Mouse (Mus musculus) hindbrain, embryonic 10.5 days (tissue): ENCODE measurements around the gene Setd5. TPM values are rescaled to one million over a fixed set of nuclear protein-coding genes. Genes with fewer than 3 reads are reported as not detected.
A peak's percentile ranks its signal among the peaks of the same experiment; 100 is the strongest.

Experiments used
- DNase-seq: peaks from one replicate; pipeline ENCODE4 v3.0.0-alpha.2; 2017; ENCODE audit warnings: low spot score
- H3K27ac ChIP-seq: fragments of 300-500 bp; sonication (generic); 2 replicates; pipeline ENCODE4 v1.5.1; 2016; ENCODE audit warnings: mild to moderate bottlenecking, moderate library complexity
- H3K27me3 ChIP-seq: fragments of 300-500 bp; sonication (generic); 2 replicates; pipeline ENCODE4 v1.6.1; 2016; ENCODE audit warnings: mild to moderate bottlenecking; ENCODE audit not compliant: poor library complexity, insufficient read depth, severe bottlenecking
- H3K36me3 ChIP-seq: fragments of 300-500 bp; sonication (generic); 2 replicates; pipeline ENCODE4 v1.6.1; 2016; ENCODE audit warnings: mild to moderate bottlenecking, moderate library complexity
- H3K4me1 ChIP-seq: fragments of 300-500 bp; sonication (generic); replicated peaks from 2 replicates; pipeline ENCODE4 v1.6.1; 2016; ENCODE audit warnings: mild to moderate bottlenecking
- H3K4me3 ChIP-seq: fragments of 300-500 bp; sonication (generic); 2 replicates; pipeline ENCODE4 v1.5.1; 2016; ENCODE audit warnings: mild to moderate bottlenecking, moderate library complexity
- H3K9me3 ChIP-seq: fragments of 300-500 bp; sonication (generic); 2 replicates; pipeline ENCODE4 v1.6.1; 2016; ENCODE audit warnings: mild to moderate bottlenecking, moderate library complexity
- WGBS: fragments of 180-500 bp; shearing (Covaris S2); methylation state at CpG from one replicate; pipeline ENCODE4 v1.1.7; 2016; 5-methylcytosine and 5-hydroxymethylcytosine counted together
- polyA plus RNA-seq: library from polyadenylated mRNA; unstranded; fragments of >200 nt; fragmentation: Nextera tagmentation; extraction: Ambion mirVana; gene quantifications from 2 replicates; pipeline ENCODE4 v1.2.1, GENCODE M21; 2016

The Setd5 gene
- polyA plus RNA-seq, 1 experiment from 2014 or later = 71.2 TPM

- Histone ChIP-seq H3K9me3 (peaks cover 3% of the 10 kb centered on the region; the same call in 1 of the 2 replicates), H3K36me3 (peaks cover 16% of the 10 kb centered on the region; the same call in 1 of the 2 replicates), H3K27me3 (no peaks in the 10 kb centered on the region), H3K27ac (no peak overlapping the region), H3K4me3 (no peak overlapping the region), H3K4me1 (0 out of 2 replicates have a peak, but pooled peaks cover 3% of the 10 kb centered on the region)
- no peak for DNase-seq
- 84% methylated on average over 17 of the region's 17 CpGs for WGBS
These were observed 89.6 kb downstream of the Setd5 start for GRCm38 (mm10) chr6:113166661-113167251.

GRCm38 (mm10) chr6:113168316-113168975 lies 91.3 kb downstream of the Setd5 start:
- H3K9me3 ChIP-seq = no peaks in the 10 kb centered on the region
- 89% methylated on average over 7 of the region's 7 CpGs for WGBS
- no peak overlapping the region for H3K4me3 ChIP-seq
- no peaks in the 10 kb centered on the region for H3K27me3 ChIP-seq
- 0 out of 2 replicates have a peak, but pooled peaks cover 9% of the 10 kb centered on the region for H3K36me3 ChIP-seq
- DNase-seq = no peak
- 0 out of 2 replicates have a peak, but pooled peaks cover 3% of the 10 kb centered on the region for H3K4me1 ChIP-seq
- no peak overlapping the region for H3K27ac ChIP-seq

GRCm38 (mm10) chr6:113169852-113170251 lies 92.7 kb downstream of the Setd5 start:
- Histone ChIP-seq H3K4me1 (0 out of 2 replicates have a peak, but pooled peaks cover 3% of the 10 kb centered on the region), H3K27ac (no peak overlapping the region), H3K9me3 (no peaks in the 10 kb centered on the region), H3K36me3 (0 out of 2 replicates have a peak, but pooled peaks cover 9% of the 10 kb centered on the region), H3K27me3 (no peaks in the 10 kb centered on the region), H3K4me3 (no peak overlapping the region)
- WGBS = 79% methylated on average over 3 of the region's 3 CpGs
- no peak for DNase-seq

GRCm38 (mm10) chr6:113170651-113171050 lies 93.5 kb downstream of the Setd5 start:
- Histone ChIP-seq H3K36me3 (peaks cover 12% of the 10 kb centered on the region), H3K4me3 (no peak overlapping the region), H3K9me3 (no peaks in the 10 kb centered on the region), H3K27me3 (no peaks in the 10 kb centered on the region), H3K27ac (no peak overlapping the region), H3K4me1 (0 out of 2 replicates have a peak, but pooled peaks cover 3% of the 10 kb centered on the region)
- no peak for DNase-seq
- WGBS = 90% methylated on average over 8 of the region's 8 CpGs

- Histone ChIP-seq H3K27ac (no peak overlapping the region), H3K36me3 (peaks cover 19% of the 10 kb centered on the region), H3K4me3 (no peak overlapping the region), H3K4me1 (0 out of 2 replicates have a peak, but pooled peaks cover 7% of the 10 kb centered on the region), H3K9me3 (no peaks in the 10 kb centered on the region), H3K27me3 (no peaks in the 10 kb centered on the region)
- no peak for DNase-seq
These were observed 94.8 kb downstream of the Setd5 start for GRCm38 (mm10) chr6:113172011-113172410.

- H3K27me3 ChIP-seq = no peaks in the 10 kb centered on the region
- WGBS = 72% methylated on average over 1 of the region's 1 CpGs
- H3K4me3 ChIP-seq = no peak overlapping the region
- no peaks in the 10 kb centered on the region for H3K9me3 ChIP-seq
- 0 out of 2 replicates have a peak, but pooled peaks cover 7% of the 10 kb centered on the region for H3K4me1 ChIP-seq
- no peak overlapping the region for H3K27ac ChIP-seq
- peak; percentile 71 for DNase-seq
- H3K36me3 ChIP-seq = peaks cover 19% of the 10 kb centered on the region
These were observed 95.4 kb downstream of the Setd5 start for GRCm38 (mm10) chr6:113172568-113172967.

GRCm38 (mm10) chr6:113175469-113175868 lies 98.3 kb downstream of the Setd5 start:
- Histone ChIP-seq H3K4me3 (no peak overlapping the region), H3K9me3 (no peaks in the 10 kb centered on the region), H3K27me3 (no peaks in the 10 kb centered on the region), H3K27ac (no peak overlapping the region), H3K4me1 (peaks cover 29% of the 10 kb centered on the region), H3K36me3 (peaks cover 21% of the 10 kb centered on the region)
- WGBS = 93% methylated on average over 3 of the region's 3 CpGs
- no peak for DNase-seq

GRCm38 (mm10) chr6:113176613-113177012 lies 99.4 kb downstream of the Setd5 start:
- WGBS = 80% methylated on average over 8 of the region's 8 CpGs
- H3K36me3 ChIP-seq = peaks cover 13% of the 10 kb centered on the region
- H3K27ac ChIP-seq = no peak overlapping the region
- no peaks in the 10 kb centered on the region for H3K27me3 ChIP-seq
- H3K4me3 ChIP-seq = no peak overlapping the region
- H3K9me3 ChIP-seq = no peaks in the 10 kb centered on the region
- no peak for DNase-seq
- peaks cover 27% of the 10 kb centered on the region for H3K4me1 ChIP-seq

GRCm38 (mm10) chr6:113178286-113179194 lies 101.4 kb downstream of the Setd5 start:
- no peaks in the 10 kb centered on the region for H3K9me3 ChIP-seq
- H3K4me1 ChIP-seq = peaks cover 26% of the 10 kb centered on the region
- DNase-seq = peak; percentile 38
- WGBS = 21% methylated on average over 14 of the region's 14 CpGs
- H3K4me3 ChIP-seq = peak overlapping the region; percentile 21; the same call in 1 of the 2 replicates
- peaks cover 19% of the 10 kb centered on the region for H3K36me3 ChIP-seq
- H3K27me3 ChIP-seq = no peaks in the 10 kb centered on the region
- H3K27ac ChIP-seq = peak overlapping the region; percentile 64; the same call in 1 of the 2 replicates

GRCm38 (mm10) chr6:113179195-113179733 lies 102.1 kb downstream of the Setd5 start:
- WGBS = 33% methylated on average over 4 of the region's 4 CpGs
- Histone ChIP-seq H3K27ac (peak overlapping the region; percentile 64; the same call in 1 of the 2 replicates), H3K9me3 (no peaks in the 10 kb centered on the region), H3K4me1 (peaks cover 26% of the 10 kb centered on the region), H3K36me3 (peaks cover 20% of the 10 kb centered on the region), H3K4me3 (peak overlapping the region; percentile 21; the same call in 1 of the 2 replicates), H3K27me3 (no peaks in the 10 kb centered on the region)
- DNase-seq = no peak

- no peak for DNase-seq
- H3K27ac ChIP-seq = no peak overlapping the region
- H3K4me1 ChIP-seq = peaks cover 9% of the 10 kb centered on the region
- no peaks in the 10 kb centered on the region for H3K27me3 ChIP-seq
- no peaks in the 10 kb centered on the region for H3K9me3 ChIP-seq
- WGBS = 80% methylated on average over 9 of the region's 9 CpGs
- H3K36me3 ChIP-seq = peaks cover 16% of the 10 kb centered on the region
- H3K4me3 ChIP-seq = no peak overlapping the region
These were observed 107.0 kb downstream of the Setd5 start for GRCm38 (mm10) chr6:113184163-113184562.

- no peaks in the 10 kb centered on the region for H3K9me3 ChIP-seq
- H3K36me3 ChIP-seq = peaks cover 16% of the 10 kb centered on the region
- H3K4me1 ChIP-seq = peaks cover under 1% of the 10 kb centered on the region; the same call in 1 of the 2 replicates
- WGBS = 86% methylated on average over 21 of the region's 21 CpGs
- H3K27ac ChIP-seq = no peak overlapping the region
- no peaks in the 10 kb centered on the region for H3K27me3 ChIP-seq
- no peak for DNase-seq
- no peak overlapping the region for H3K4me3 ChIP-seq
These were observed 107.8 kb downstream of the Setd5 start for GRCm38 (mm10) chr6:113184866-113185525.
